Mouse (Mus musculus): ENCODE data around the gene Cdc6. TPM values are rescaled to one million over a fixed set of nuclear protein-coding genes. Genes with fewer than 3 reads are reported as not detected.

Gene Cdc6
- polyA plus RNA-seq, 1 experiment from 2014 or later, result 33.1 TPM

DNA sequence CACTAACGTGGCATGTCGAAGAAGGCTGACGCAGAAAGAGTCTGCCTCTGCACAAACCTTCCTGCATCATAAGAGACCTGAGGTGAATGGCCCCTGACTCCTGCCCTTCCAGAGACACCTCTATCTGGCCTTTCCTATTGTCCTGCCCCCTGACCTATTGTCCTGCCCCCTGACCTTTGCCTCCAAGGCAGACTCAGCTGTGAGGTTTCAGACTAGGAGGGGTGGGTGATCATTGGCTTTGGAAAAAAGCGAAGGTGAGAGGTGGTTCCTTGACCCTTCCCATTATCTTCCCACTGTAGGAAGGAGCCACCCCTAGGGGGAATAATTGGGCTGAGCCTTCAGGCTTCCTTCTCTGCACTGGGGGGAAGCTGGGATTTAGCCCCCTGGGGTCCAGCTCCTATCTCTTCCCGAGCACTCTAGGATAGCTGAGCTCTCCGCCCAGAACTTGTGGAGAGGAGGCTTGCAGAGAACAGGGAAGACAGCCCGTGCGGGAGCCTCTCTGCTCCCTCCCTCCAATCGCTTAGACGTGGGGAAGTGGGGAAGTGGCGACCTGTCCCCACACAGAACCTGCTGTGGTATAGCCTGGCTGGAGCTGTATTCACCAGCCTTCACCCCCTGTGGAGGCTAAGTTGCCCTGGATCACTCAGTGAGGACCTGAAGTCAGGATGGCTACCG lies 55.0 kb downstream of the Cdc6 start:
- Histone ChIP-seq H3K27ac (ENCODE audit: low read depth, low read length) (peak overlapping the region; percentile 99), H3K27me3 (ENCODE audit: control insufficient read depth, insufficient read depth, low read length) (no peaks in the 10 kb centered on the region), H3K4me3 (ENCODE audit: low read depth, low read length) (peak overlapping the region; percentile 82), H3K9ac (ENCODE audit: low read depth, low read length) (peak overlapping the region; percentile 88), H3K4me2 (replicated peaks; ENCODE audit: low read depth, low read length) (peak overlapping the region; percentile 98), H3K4me1 (replicated peaks; ENCODE audit: control insufficient read depth, insufficient read depth, low read length) (peaks cover 38% of the 10 kb centered on the region), H3K36me3 (ENCODE audit: control insufficient read depth, insufficient read depth, low read length) (no peaks in the 10 kb centered on the region), H3K9me3 (ENCODE audit: control insufficient read depth, low read length) (no peaks in the 10 kb centered on the region)
- ATAC-seq (ENCODE audit: low FRiP score) (no peak), DNase-seq (ENCODE audit: low spot score) (peak; percentile 25)
- 5% methylated on average over 12 of the region's 12 CpGs for WGBS

DNA sequence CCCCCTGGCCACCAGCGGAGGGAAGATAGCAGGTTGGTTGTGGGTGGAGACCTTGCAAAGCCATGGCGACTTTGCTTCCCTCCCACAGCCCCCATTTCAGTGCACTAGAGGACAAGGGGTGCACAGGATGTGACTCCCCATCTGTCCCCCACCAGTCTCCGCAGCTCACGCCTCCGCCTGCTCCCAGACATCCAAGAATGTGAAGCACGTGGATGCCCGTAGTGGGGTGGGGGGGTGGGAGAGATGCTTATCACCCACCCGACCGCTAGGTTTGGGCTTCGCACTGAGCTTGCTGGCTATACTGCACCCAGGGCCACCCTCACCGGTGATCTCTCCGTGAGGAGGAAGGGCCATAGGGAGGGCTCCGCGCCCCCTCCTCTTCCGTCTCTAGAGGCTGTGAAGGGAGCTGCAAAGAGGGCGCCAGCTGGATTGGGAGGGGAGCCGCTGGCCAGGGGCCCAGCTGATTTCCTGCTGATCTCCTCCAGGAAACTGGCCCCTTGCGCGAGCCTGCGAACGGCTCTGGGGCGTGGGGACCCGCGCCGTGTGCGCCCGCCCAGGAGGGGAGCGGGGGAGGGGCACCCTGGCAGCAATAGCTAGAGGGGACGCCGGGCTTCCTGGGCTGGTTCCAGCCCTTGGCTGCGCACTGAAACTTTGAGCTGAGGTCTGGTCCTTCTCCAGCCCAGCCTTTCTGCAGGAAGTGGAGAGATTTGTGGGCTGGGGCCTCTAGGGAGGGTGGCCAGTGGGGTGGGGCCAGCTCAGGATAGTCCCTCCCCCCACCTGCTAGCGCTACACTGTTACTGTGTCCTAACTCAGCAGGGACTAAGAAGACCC lies 55.8 kb downstream of the Cdc6 start:
- Histone ChIP-seq H3K27me3 (ENCODE audit: control insufficient read depth, insufficient read depth, low read length) (no peaks in the 10 kb centered on the region), H3K27ac (ENCODE audit: low read depth, low read length) (peak overlapping the region; percentile 99), H3K9ac (ENCODE audit: low read depth, low read length) (peak overlapping the region; percentile 88), H3K4me1 (replicated peaks; ENCODE audit: control insufficient read depth, insufficient read depth, low read length) (peaks cover 47% of the 10 kb centered on the region), H3K36me3 (ENCODE audit: control insufficient read depth, insufficient read depth, low read length) (no peaks in the 10 kb centered on the region), H3K9me3 (ENCODE audit: control insufficient read depth, low read length) (no peaks in the 10 kb centered on the region), H3K4me2 (replicated peaks; ENCODE audit: low read depth, low read length) (peak overlapping the region; percentile 98), H3K4me3 (ENCODE audit: low read depth, low read length) (peak overlapping the region; percentile 82)
- ATAC-seq (ENCODE audit: low FRiP score) (0 out of 2 replicates have a peak, but pooled peaks have one; percentile 17), DNase-seq (ENCODE audit: low spot score) (peak; percentile 67)
- 2% methylated on average over 29 of the region's 32 CpGs for WGBS

DNA sequence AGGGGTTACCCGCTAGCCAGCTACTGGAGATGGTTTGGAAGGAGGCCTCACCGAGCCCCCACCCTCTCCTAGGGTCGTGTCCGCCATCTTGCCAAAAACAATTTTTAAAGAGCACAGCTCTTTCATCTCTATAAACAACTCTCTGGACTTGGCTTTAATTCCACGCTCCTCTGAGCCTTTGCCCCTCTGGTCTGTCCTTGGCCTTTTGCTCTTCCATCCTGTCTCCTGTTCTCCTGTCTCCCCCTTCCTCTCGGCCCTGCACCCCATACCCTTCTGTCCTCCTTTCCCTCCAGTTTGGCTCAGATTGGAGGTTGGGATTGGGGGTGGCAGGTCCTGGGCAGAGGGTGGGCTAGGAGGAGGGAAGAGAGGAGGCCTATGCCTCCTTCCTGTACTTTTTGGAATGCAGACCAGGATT lies 56.6 kb downstream of the Cdc6 start:
- peaks cover 54% of the 10 kb centered on the region for H3K4me1 ChIP-seq (replicated peaks; ENCODE audit: control insufficient read depth, insufficient read depth, low read length)
- ATAC-seq (ENCODE audit: low FRiP score), result no peak

DNA sequence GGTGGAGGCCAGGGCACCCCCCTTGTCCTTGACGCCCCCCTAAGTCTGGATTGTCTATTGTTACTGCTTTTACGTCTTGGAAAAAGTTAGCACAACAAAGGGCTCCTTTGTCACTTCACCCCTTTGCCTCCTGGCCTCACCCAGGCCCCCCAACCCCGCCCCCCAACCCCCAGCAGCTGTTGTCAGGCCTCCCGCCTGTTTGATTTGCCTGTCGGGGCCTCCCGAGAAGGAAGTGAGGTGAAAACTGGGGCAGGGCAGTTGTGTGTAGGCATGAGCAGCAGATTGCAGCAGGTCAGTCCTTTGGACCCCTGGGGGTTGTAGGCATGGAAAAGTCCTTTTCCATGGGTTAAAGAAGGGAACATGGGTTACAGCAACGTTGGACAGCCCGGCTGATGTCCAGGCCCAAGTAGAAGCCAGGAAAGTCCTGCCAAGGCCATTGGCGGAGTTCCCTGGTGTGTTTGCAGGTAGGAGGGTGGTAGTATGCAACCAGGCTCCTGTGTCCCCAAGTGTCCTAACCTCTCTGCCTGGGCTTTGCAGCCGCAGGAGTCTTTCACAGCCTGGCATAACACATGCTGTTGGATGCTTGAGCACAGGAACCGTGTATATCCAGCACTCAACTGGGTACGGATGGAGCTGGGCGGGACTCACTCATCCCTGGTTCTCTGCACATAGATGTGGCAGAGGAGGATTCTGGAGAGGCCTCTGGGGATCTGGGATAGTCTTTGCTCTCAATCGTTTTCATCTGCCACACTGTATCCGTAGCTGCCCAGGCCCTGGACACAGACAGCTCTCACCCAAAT lies 57.2 kb downstream of the Cdc6 start:
- Histone ChIP-seq H3K27ac (ENCODE audit: low read depth, low read length) (peak overlapping the region; percentile 99), H3K4me2 (replicated peaks; ENCODE audit: low read depth, low read length) (peak overlapping the region; percentile 98), H3K36me3 (ENCODE audit: control insufficient read depth, insufficient read depth, low read length) (no peaks in the 10 kb centered on the region), H3K27me3 (ENCODE audit: control insufficient read depth, insufficient read depth, low read length) (no peaks in the 10 kb centered on the region), H3K9ac (ENCODE audit: low read depth, low read length) (peak overlapping the region; percentile 88), H3K4me1 (replicated peaks; ENCODE audit: control insufficient read depth, insufficient read depth, low read length) (peaks cover 57% of the 10 kb centered on the region), H3K9me3 (ENCODE audit: control insufficient read depth, low read length) (no peaks in the 10 kb centered on the region), H3K4me3 (ENCODE audit: low read depth, low read length) (peak overlapping the region; percentile 82)
- no peak for ATAC-seq (ENCODE audit: low FRiP score)
- DNase-seq (ENCODE audit: low spot score), result peak; percentile 55
- 8% methylated on average over 15 of the region's 15 CpGs for WGBS

More for the DNA sequence above, 56.6 kb downstream of the Cdc6 start:
- peak overlapping the region; percentile 88 for H3K9ac ChIP-seq (ENCODE audit: low read depth, low read length)
- H3K27me3 ChIP-seq (ENCODE audit: control insufficient read depth, insufficient read depth, low read length), result no peaks in the 10 kb centered on the region
- H3K4me2 ChIP-seq (replicated peaks; ENCODE audit: low read depth, low read length), result peak overlapping the region; percentile 98
- 11% methylated on average over 6 of the region's 6 CpGs for WGBS
- no peaks in the 10 kb centered on the region for H3K36me3 ChIP-seq (ENCODE audit: control insufficient read depth, insufficient read depth, low read length)
- no peaks in the 10 kb centered on the region for H3K9me3 ChIP-seq (ENCODE audit: control insufficient read depth, low read length)
- peak; percentile 41 for DNase-seq (ENCODE audit: low spot score)
- peak overlapping the region; percentile 82 for H3K4me3 ChIP-seq (ENCODE audit: low read depth, low read length)
- H3K27ac ChIP-seq (ENCODE audit: low read depth, low read length), result peak overlapping the region; percentile 99

DNA sequence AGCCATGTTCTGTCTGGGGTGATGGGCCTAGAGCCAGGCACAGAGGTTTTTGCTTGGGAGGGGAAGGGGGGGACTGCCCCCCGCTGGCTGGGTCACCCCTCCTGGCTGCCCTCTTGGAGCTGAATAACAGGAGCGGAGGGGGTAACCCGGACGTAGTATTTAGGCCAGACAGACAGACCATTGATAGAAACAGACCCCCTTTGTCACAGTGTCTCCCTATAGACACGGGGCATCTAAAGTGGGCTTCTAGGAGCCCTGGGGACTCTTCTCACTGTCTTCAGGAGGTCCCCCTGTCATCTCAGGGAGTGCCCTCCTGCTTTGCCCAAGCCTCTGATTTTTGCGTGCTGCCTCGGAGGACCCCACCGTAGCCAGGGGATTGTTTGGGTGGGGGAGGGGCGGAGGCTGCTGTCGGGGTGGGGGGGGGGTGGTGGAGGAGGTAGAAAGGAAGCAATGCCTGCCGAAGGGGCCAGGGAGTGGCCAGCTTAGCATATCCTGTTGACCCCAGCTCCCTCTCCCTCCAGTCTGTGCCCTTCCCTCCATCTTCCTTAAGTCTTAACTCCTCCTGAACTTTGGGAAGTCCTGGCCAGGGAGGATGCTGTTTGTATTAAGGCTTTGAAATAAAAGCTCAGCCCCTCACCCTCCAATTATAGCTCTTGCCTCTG lies 57.9 kb downstream of the Cdc6 start:
- Histone ChIP-seq H3K9ac (ENCODE audit: low read depth, low read length) (peak overlapping the region; percentile 88), H3K9me3 (ENCODE audit: control insufficient read depth, low read length) (no peaks in the 10 kb centered on the region), H3K36me3 (ENCODE audit: control insufficient read depth, insufficient read depth, low read length) (no peaks in the 10 kb centered on the region), H3K4me3 (ENCODE audit: low read depth, low read length) (peak overlapping the region; percentile 82), H3K4me1 (replicated peaks; ENCODE audit: control insufficient read depth, insufficient read depth, low read length) (peaks cover 64% of the 10 kb centered on the region), H3K27ac (ENCODE audit: low read depth, low read length) (peak overlapping the region; percentile 99), H3K4me2 (replicated peaks; ENCODE audit: low read depth, low read length) (peak overlapping the region; percentile 98), H3K27me3 (ENCODE audit: control insufficient read depth, insufficient read depth, low read length) (no peaks in the 10 kb centered on the region)
- 1% methylated on average over 11 of the region's 11 CpGs for WGBS
- no peak for ATAC-seq (ENCODE audit: low FRiP score)
- no peak for DNase-seq (ENCODE audit: low spot score)

DNA sequence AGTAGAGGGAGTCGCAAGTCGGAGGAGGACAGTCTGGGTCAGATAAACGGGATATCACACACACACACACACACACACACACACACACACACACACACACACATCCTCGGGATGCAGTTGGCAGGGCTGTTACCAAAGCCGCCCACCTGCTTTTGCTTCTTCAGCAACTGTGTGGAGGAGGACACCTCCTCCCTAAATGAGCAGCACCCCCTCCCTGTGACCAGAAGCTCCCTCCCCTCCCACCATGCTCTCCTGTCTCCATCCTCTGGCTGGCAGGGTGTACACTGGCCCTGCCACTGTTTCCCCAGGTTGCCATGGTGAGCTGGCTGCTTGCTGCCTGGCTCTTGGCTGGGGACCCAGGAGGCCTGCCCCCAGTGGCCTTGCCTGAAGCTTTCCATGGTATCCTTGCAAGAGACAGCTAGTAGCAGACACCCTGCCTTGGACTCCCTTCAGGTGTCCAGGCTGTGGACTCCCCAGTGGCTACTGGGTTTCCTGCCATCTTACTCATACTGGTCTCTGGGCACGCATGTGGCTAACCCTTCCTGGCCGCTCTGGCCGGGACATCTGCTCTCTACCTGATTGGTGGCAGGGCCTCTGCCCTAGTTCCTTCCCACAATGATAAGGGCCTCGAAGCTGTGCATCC lies 59.0 kb downstream of the Cdc6 start:
- ATAC-seq (ENCODE audit: low FRiP score) (peak; percentile 16; the same call in 1 of the 2 replicates), DNase-seq (ENCODE audit: low spot score) (peak; percentile 76)
- Histone ChIP-seq H3K4me3 (ENCODE audit: low read depth, low read length) (peak overlapping the region; percentile 82; the same call in 1 of the 2 replicates), H3K36me3 (ENCODE audit: control insufficient read depth, insufficient read depth, low read length) (no peaks in the 10 kb centered on the region), H3K9ac (ENCODE audit: low read depth, low read length) (peak overlapping the region; percentile 88), H3K9me3 (ENCODE audit: control insufficient read depth, low read length) (no peaks in the 10 kb centered on the region), H3K27me3 (ENCODE audit: control insufficient read depth, insufficient read depth, low read length) (no peaks in the 10 kb centered on the region), H3K4me1 (replicated peaks; ENCODE audit: control insufficient read depth, insufficient read depth, low read length) (peaks cover 69% of the 10 kb centered on the region), H3K4me2 (replicated peaks; ENCODE audit: low read depth, low read length) (peak overlapping the region; percentile 98), H3K27ac (ENCODE audit: low read depth, low read length) (peak overlapping the region; percentile 99)
- 19% methylated on average over 8 of the region's 9 CpGs for WGBS

DNA sequence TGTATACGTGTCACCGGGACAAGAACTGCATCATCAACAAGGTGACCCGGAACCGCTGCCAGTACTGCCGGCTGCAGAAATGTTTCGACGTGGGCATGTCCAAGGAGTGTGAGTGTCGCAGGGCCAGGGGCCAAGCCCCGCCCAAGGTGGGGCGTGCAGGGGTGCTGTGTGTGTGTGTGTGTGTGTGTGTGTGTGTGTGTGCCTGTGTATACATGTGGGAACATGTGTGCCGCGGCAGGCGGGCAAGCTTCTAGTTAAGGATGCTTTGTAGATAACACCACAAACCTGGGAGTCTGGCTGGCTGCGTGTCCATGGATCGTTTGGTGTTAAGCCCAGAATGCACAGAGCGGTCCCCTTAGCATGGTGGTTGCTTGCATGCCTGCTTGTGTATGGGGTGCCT lies 60.5 kb downstream of the Cdc6 start:
- Histone ChIP-seq H3K4me3 (ENCODE audit: low read depth, low read length) (peak overlapping the region; percentile 23; the same call in 1 of the 2 replicates), H3K9ac (ENCODE audit: low read depth, low read length) (peak overlapping the region; percentile 45), H3K4me2 (replicated peaks; ENCODE audit: low read depth, low read length) (peak overlapping the region; percentile 98), H3K9me3 (ENCODE audit: control insufficient read depth, low read length) (no peaks in the 10 kb centered on the region), H3K27me3 (ENCODE audit: control insufficient read depth, insufficient read depth, low read length) (no peaks in the 10 kb centered on the region), H3K27ac (ENCODE audit: low read depth, low read length) (peak overlapping the region; percentile 99), H3K4me1 (replicated peaks; ENCODE audit: control insufficient read depth, insufficient read depth, low read length) (peaks cover 69% of the 10 kb centered on the region), H3K36me3 (ENCODE audit: control insufficient read depth, insufficient read depth, low read length) (no peaks in the 10 kb centered on the region)
- peak; percentile 43 for DNase-seq (ENCODE audit: low spot score)
- 50% methylated on average over 16 of the region's 16 CpGs for WGBS
- ATAC-seq (ENCODE audit: low FRiP score), result no peak

Measured in hindbrain, embryonic 11.5 days (tissue).